Mouse (Mus musculus) retina, postnatal 7 days (tissue): ENCODE results near the gene Naaa.

Experiments used
- DNase-seq: peaks from one replicate; pipeline ENCODE4 v3.0.0-alpha.2; 2012; ENCODE audit warnings: low read depth, low spot score

Naaa gene

DNA sequence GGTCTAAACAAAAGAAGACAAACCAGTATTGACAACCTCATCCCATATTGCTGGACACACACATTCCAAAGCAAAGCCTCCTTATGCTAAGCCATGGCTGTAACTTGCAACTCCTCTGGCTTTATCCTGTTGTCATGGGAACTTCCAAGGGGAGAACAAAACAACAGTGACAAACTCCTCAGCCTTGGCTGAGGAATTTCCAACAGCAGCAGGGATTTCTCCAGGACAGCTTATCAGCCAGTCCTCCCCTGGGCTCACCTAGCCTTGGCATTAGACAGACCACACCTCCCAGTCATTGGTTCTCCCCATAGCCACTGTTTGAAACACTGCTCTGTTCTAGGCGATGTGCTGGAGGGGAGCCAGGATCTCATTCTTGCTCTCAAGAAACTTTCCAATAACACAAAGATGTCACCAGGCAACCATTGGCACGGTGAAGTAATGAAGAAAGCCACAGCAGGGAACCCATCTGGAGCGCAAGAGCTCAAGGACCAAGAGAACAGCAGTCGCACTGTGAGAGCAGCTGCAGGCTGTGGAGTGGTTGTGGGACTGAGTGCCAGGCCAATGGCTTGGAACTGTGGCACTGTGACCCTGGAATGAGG is 14.1 kb downstream of the Naaa start:
- no peak for DNase-seq

DNA sequence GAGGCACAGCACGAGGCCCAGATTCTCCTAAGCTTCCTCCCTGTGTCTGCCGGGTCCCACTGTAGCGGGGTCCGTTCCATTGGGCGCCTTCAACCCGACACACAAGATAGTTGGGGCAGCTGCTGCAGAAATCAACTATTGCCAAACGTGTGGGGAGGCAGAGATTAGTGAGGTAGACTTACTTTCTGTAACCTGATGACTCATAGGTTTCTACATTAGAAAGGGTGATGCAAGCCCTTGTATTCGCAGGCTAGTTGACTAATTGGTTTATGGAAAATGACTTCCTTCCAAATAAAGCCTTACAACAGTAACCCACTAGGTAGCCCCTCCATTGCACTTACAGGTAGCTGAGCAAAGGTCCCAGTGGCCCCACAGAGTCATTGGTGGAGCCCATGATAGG is 15.3 kb downstream of the Naaa start:
- no peak for DNase-seq

DNA sequence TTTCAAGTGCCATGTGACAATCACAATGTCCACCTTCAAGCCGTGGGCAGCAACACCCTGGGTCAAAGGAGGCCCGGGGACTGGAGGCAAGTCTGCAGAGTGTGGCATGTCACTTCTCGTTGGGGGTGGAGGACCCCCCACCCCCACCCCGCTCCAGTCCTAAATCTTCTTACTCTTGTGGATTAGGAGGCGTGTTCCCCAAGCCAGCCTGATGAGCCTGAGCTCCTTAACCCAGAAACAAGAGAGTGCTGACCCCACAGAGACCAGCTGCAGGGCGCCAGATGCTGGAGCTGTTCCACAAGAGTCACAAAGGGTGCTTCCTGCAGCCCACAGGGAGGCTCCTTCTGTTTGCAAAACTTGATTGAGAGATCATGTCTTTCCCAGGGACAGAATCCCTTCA is 21.8 kb downstream of the Naaa start, which contains the start of gene Ppef2:
Gene Ppef2, minus strand, starts transcription at position 61 of the 400 bp plus-strand sequence.
- peak; percentile 82 for DNase-seq

DNA sequence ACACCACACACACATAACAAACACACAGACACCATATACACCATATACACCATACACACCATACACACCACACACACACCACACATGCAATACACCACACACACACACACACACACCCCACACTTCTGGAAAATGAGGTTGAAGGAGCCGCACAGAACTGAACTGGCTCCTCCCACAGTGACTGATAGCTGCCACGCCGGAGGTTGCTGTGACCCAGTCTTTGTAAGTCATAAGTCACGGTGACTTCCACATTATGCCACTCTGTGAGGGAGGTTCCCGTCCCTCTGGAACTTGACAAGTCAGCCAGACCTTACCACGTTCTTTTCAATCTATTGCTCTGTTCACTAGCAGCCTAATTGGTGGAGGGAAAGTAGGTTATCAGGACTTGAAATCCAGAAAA is 23.5 kb downstream of the Naaa start:
- DNase-seq: no peak

DNA sequence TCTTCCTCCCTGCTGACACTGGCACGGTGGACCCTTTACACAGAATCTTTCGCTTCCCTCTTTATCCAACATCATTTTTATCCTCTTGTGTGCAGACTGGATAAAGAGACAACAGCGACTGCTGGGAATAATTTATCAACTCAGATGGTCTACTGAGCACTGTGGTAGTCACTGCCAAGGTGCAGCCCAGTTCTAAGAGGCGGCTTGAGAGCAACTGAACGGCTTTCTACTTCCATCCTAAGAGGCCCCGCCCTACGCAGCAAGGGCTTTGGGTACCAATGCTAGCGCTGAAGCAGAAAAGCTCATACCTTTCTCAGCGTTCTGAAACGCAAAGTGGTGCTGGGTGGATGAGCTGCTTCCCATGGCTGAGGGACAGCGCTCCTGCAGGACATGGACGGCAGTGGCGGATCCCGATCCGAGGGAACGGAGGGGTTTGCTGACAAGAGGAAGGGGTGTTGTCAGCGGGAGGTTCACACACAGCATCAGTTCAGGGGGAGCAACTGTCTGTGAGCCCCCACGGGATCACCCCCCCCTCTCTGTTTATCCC is 25.1 kb downstream of the Naaa start:
- DNase-seq: peak; percentile 63

DNA sequence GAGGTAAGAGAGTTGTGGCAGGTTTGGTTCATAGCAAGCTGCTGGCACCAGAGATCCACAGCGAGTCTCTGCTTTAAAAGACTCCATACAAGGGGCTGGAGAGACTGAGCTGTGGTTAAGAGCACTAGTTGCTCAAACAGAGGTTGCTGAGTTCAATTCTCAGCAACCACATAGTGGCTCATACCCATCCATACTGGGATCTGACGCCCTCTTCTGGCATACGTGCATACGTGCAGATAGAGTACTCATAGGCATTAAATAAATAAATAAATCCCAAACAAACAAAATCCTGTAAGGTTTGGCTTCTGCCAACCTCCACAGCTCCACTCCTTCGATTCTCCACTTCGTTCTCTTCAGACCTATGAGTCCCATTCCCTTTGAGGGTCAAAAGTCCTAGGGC is 25.9 kb downstream of the Naaa start:
- DNase-seq: no peak

DNA sequence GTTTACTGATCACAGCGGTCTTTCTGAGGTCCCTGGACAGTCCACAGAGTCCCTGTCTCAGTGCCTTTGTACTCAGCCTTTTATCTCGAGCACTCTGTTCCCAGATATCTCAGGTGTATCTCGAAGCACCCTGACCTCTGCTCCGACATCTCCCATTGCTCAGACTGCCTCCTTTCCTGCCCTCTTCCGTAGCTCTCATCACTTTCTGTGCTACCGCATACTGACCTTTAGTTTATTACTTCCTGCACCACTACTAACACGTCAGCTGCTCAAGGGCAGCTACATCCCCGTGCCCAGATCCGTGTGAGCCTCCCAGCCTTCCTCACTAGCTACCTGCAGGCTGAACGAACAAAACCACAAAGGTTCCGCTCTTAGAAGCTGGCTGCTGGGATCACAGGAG is 29.4 kb downstream of the Naaa start:
- no peak for DNase-seq

DNA sequence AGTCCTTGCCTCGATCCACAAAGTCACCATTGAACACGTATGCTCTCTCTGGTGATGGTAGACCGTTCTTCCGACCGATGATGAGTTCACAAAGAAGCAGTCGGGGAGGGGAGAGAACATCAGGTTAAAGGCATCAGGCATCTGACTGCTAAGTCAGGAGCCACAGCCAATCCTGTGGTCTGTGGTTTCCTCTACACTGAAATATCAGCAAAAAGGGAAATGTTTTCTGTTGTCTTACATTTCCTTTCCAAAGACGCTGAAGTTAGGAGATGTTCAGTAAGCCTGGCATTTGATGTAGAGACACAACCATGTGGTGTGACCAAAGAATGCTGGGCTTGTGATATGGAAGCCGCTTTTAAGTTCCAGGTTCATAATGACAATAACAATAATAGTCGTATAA is 32.5 kb downstream of the Naaa start:
- no peak for DNase-seq

DNA sequence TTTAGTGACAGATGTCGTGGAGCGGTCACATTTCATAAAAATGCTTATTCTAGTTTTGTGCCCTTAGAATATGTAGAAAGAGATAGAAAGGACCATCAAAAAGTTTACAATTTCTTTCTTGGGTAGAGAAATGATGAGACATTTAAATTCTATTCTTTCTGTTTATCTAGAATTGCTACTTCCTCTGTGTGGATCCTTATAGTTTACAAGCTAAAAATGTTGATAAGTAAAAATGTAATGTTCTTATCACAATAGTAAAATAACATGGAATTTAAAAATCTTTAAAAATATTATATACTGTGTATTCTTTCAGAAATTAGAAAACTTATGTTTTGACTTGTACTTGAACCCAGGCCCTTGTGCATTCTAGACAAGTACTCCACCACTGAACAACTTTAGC is 33.1 kb downstream of the Naaa start:
- no peak for DNase-seq

DNA sequence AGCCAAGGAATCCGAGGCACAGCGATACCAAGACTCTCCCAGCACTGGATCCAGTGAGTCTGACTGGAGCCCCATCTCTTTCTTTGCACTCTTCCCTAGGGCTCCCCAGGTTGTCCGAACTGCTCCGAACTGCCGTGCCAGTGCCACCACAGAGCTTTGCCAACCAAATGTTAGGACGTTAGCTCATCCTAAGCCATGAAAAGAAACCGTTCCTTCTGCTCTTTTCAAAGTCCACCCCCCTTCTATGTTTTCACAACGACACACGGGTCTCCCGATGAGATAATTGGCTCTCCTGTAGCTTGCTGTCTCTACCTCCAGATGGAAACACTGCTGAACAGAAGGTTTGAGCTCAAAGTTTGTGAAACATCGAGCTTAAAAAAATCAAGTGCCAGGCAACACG is 37.2 kb downstream of the Naaa start:
- DNase-seq: no peak

DNA sequence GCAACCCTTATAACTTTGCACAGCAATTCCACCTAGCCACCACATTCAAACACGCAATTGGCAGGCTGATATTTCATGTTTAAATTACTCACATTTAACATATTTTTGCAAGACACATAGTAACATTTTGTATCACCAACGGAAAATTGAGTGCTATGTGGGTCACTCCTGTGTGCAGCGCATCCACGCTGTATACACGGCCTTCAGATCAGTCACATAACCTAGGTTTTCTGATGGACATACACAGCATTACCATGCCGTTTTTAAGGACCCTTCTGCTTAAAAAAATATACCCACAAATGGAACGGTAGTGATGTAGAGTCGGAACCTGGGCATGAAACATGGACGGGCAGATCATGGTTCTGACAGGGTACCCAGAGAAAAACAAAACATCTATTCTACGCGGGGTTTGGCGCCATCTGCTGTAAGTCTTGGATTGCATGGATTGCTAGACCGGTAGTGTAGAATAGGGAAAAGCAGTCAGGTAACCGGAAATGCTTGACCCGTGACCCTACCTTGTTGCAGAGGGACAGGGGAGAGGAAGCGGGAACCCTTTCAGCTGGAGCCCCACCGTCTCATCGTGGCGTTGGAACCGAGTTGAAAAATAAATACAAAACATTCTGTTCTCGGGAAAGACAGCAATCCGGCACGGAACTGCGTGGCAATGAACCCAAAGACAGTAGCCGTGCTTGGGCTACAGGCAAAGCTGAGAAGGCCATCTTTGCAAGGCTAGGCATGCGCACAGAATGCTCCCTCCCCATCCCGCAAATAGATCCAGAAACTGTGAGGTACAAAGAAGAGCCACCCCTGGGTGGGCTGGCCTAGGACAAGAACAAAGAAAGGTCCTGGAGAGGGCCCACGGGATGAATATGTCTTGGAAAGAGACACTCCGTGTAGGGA is 38.4 kb downstream of the Naaa start:
- peak; percentile 49 for DNase-seq

DNA sequence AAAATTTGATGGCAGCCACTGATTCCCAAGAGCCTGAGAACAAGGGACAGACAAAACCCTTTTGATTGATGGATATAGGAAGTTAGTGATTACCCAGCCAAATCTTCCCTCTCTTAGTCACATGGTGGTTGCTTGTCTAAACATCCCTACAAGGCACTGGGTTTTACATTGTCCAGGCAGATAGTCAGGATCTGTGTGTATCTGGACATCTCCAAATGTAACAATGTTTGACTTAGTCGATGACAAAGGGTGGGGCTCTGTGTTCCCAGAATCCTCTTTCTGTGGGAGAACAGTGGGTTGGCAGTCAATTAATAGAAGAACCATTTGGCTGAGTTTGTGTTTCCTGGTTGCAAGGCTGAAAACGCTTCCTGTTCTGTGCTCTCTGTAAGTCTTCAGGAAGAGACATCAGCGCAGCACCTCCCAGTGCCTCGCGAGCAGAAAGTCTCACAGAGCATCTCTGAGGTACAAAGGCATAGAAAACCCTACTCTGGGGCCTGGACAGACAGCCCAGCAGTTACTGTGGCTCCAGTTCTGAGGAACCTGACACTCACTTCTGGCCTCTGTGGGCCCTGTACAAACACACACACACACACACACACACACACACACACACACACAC is 42.9 kb downstream of the Naaa start:
- no peak for DNase-seq

DNA sequence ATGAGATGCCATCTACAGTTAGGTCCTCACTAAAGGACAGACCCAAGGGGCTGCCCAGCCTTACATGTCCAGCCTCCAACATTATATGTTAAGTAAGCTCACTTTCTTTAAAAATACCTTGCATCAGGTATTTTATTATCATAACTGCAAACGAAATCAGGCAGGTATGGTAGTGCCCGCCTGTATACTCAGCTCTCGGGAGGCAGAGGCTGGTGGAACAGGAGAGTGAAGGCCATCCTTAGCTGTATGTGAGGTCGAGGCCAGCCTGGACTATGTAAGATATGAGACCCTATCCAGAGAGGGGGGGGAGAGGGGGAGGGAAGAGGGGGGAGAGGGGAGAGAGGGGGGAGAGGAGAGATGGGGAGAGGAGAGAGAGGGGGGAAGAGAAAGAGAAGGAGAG is 44.6 kb downstream of the Naaa start:
- no peak for DNase-seq

DNA sequence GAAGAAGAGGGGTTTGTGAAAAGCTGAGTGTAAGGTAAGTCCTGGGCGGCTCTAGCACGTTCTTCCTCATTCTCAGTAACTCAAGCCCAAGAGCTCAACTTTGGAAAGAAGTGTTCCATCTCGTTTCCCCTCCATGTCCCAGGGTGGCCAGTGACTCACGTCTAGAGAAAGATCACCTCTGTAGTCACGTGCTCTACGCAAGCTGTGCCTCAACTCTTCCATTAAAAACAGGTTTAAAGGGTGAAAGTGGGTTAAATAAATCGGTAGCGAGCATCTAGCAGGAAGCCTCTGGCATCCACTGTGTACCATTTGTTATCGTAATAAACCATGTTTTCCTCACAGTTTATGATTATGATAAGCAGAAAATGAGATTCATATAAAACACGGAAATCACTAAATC is 46.1 kb downstream of the Naaa start:
- DNase-seq: no peak

DNA sequence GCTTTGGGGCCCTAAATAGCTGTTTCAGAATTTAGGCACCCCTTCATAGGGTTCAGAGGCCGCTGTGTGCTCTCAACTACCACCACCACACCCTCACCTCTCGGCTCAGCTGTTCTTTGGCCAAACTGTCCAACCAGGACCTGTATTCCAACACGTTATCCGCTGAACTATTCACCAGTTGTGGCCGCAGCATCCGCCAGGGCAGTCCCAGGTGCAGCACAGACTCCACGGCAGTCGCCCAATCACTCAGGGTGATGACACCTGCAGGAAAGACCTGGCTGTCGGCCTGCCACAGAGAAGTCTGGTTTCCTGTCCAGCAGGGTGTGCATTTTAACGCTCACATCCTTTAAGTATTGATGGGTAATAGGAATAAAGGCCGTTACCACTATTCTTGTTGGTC is 47.7 kb downstream of the Naaa start:
- DNase-seq: no peak

DNA sequence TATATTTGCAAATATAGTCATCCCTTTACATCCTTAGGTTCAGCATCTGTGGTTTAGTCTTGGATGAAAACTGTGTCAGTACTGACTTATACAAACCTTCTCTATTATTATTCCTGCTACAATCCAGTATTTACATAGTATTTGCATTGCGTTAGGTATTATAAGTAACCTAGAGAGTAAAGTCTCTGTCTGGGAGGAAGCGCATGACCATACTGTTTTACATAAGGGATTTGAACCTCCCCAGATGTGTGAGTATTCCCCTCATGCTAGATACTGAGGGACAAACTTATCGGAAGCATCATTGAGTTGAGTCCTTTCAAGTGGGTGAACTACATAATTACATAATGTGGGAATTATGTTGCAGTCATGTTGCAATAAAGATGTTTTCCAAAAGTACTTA is 48.5 kb downstream of the Naaa start:
- no peak for DNase-seq

DNA sequence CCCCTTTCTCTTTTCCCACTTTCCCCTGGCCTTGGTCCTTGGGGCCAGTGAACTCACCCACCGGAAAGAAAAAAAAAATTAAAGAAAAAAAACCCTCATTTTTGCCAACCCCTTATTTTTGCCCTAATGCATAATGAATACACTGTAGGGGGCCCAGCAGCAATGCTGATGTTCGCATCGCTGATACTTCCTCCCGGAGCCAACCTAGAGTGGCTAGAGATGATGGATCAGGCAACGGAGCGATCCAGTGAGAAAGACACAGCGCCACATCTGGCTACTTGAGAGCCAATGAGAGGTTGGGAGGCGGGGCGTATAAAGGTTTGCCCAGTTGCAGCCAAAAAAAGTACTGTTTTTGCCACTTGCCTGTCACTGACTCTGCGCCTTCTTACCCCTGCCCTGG is 49.2 kb downstream of the Naaa start:
- no peak for DNase-seq

DNA sequence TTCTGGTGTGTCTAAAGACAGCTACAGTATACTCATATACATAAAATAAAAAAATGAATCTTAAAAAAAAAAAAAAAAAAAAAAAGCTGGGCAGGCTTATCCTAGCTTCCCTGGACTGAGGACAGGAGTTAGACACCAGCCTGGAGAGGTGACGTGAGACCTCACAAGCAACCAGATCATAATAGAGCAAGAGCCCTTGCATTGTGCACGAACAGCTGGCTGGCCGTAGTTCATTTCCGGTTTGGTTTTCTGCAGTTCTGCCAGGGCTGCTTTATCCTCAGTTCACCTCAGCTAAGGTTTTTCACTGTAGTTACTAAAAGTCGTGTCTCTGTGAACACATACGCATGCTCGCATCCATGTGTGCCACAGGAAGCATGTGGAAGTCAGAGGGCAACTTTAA is 50.2 kb downstream of the Naaa start:
- DNase-seq: no peak

DNA sequence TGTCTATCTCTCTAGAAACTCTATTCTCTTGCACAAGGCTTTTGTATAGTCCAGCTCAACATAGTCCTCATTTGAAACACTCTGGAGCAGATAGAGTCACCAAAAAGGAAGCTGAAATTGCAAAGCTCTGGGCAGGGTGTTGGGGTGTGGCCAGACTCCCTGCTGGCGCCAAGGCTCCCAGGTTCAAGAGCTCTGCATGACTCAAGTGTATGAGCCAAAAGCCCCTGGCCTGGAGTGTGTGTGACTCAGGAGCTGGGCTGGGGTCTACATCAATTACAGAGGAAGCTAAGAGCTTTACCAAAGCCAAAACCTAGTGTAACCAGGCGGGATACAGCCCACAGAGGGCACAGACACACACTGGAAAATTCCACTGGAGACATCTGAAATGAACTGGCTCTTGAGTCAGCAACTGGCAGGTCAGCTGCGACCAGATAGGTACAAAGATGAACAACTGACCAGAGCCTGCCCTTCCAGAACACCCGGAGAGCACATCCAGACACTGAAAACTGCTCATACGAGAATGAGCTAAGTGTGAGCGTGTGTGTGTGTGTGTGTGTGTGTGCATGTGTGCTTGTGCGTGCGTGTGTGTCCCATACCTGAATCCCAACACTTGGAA is 57.6 kb downstream of the Naaa start:
- no peak for DNase-seq

DNA sequence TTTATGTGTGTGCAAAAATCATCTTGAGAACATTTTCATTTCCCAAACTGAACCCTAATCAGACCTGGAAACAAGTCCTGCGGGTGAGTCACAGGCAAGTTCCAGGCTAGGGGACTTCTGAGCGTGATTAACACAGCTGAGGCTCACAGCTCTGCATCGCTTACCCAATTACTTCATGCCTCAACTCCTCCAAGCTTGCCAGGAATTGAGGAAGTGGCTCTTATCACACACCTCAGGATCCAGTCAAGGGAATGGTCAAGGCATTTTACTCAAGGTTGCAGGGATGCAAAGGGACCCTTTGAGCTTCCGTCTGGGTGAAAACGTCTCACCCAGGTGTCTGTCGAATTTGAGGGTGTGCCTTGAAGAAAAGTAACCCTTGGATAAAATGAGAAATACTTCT is 58.1 kb downstream of the Naaa start:
- DNase-seq: no peak

DNA sequence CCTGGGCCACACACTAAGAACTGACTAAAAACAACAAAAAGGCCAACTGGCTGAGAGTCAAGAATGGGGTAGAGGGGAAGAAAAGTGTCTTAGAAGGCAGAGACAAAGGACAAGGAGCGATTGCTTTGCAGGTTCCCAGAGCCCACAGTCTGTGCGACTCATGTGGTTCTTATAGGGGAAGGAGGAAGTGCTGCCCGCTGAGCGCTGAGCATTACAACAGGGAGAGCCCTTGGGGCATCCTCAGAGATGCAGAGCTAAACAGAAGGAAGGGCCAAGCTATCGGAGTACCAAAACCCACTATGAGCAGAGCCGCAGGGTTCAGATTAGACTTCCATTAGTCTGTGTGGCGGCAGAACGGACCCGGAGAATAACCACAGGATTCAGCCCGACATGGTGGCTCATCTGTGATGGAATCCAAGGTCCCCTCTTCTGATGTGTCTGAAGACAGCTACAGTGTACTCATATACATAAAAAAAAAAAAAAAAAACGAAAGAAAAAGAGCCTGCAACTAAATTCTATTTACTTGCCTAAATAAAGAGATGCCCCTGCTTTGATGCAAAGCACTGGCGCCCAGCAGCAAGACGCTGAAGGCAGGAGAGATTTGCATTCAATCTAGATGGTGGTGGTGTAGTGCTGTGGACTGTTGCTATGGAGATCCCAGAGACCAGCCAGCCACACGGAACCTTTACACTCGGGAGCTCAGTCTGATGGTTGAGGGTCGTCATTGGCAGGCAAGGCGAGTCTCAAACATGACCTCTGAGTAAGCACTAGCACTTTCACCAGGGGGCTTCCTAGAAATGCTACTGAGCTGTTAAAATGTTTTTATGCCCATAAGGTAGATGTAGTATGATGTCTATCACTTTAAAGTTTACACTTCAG is 58.8 kb downstream of the Naaa start:
- no peak for DNase-seq
